ENCODE assay signal across 17 mouse cellular contexts in genomic region chr4:66031320-66031870, GRCm38 (mm10).
DNase-seq lines count a peak whose midpoint lies in the region; ATAC-seq and TF ChIP-seq lines count a peak whose summit lies in the region.
"Had no signal": no experiment of that assay in that cellular context is flagged by ENCODE, and none has a peak within 500 bp of the region (broad histone marks: within the 10 kb centered on the region; RNA-seq: fewer than 3 reads in every experiment).

No protein-coding gene starts in this region.

- no peaks in the 10 kb centered on the region for H3K9me3 ChIP-seq in kidney, postnatal 0 days (replicated peaks; ENCODE audit: low read length)
- no peaks in the 10 kb centered on the region for H3K9me3 ChIP-seq in hindbrain, embryonic 16.5 days (ENCODE audit: control insufficient read depth, low read length)
- H3K9me3 ChIP-seq in neural tube, embryonic 12.5 days = no peaks in the 10 kb centered on the region
- H3K9me3 ChIP-seq in liver, embryonic 12.5 days (replicated peaks) = no peaks in the 10 kb centered on the region
- H3K9me3 ChIP-seq: limb, embryonic 15.5 days had no signal

- no peak for TF ChIP-seq CTCF in kidney, postnatal 0 days (IDR thresholded peaks at IDR 0.05; ENCODE audit: low read depth)

- H3K4me2 ChIP-seq in kidney, postnatal 0 days (ENCODE audit: low read length) = no peak overlapping the region
- no peak overlapping the region for H3K4me2 ChIP-seq in hindbrain, embryonic 16.5 days (ENCODE audit: low read length)
- 0 out of 2 replicates have a peak overlapping the region, but pooled peaks have one; percentile 1 for H3K4me2 ChIP-seq in neural tube, embryonic 12.5 days (replicated peaks)
- H3K4me2 ChIP-seq in liver, embryonic 12.5 days = no peak overlapping the region
- H3K4me2 ChIP-seq: limb, embryonic 15.5 days had no signal

- no peak overlapping the region for H3K4me3 ChIP-seq in kidney, postnatal 0 days (replicated peaks; ENCODE audit: low read depth, low read length)
- H3K4me3 ChIP-seq in hindbrain, embryonic 16.5 days (ENCODE audit: low read length) = no peak overlapping the region
- no peak overlapping the region for H3K4me3 ChIP-seq in neural tube, embryonic 12.5 days
- no peak overlapping the region for H3K4me3 ChIP-seq in liver, embryonic 12.5 days
- H3K4me3 ChIP-seq: erythroblast, embryonic 14.5 days; limb, embryonic 15.5 days; myocyte had no signal

- DNase-seq in embryo, embryonic 10 days (ENCODE audit: low spot score) = peak; percentile 10
- no peak for DNase-seq in embryo, embryonic 11 days
- peak; percentile 16 for DNase-seq in kidney, postnatal 0 days (ENCODE audit: low spot score)
- no peak for DNase-seq in kidney, adult 8-10 months
- no peak for DNase-seq in yolk sac, embryonic 10.5 days (ENCODE audit: low spot score)
- DNase-seq: adrenal gland, postnatal 10 days; cerebellum, adult 9-10 months; layer of hippocampus, adult 9-11 months; lung, adult 18-20 months; thymus, adult 18-20 months had no signal

- no peaks in the 10 kb centered on the region for H3K27me3 ChIP-seq in kidney, postnatal 0 days (ENCODE audit: insufficient read depth, low read length)
- H3K27me3 ChIP-seq in hindbrain, embryonic 16.5 days (replicated peaks; ENCODE audit: control insufficient read depth, insufficient read depth, low read length) = no peaks in the 10 kb centered on the region
- no peaks in the 10 kb centered on the region for H3K27me3 ChIP-seq in neural tube, embryonic 12.5 days (replicated peaks)
- no peaks in the 10 kb centered on the region for H3K27me3 ChIP-seq in liver, embryonic 12.5 days (replicated peaks)
- H3K27me3 ChIP-seq: CH12.LX; limb, embryonic 15.5 days had no signal

- H3K9ac ChIP-seq in kidney, postnatal 0 days (ENCODE audit: low read depth, low read length) = no peak overlapping the region
- no peak overlapping the region for H3K9ac ChIP-seq in hindbrain, embryonic 16.5 days (ENCODE audit: low read depth, low read length)
- H3K9ac ChIP-seq in neural tube, embryonic 12.5 days = no peak overlapping the region
- H3K9ac ChIP-seq in liver, embryonic 12.5 days = no peak overlapping the region
- H3K9ac ChIP-seq: limb, embryonic 15.5 days had no signal

- 25% methylated on average over 9 of the region's 9 CpGs for WGBS in kidney, postnatal 0 days
- 42% methylated on average over 9 of the region's 9 CpGs for WGBS in hindbrain, embryonic 16.5 days
- WGBS in neural tube, embryonic 12.5 days = 58% methylated on average over 9 of the region's 9 CpGs
- WGBS in liver, embryonic 12.5 days (ENCODE audit: insufficient replicate concordance) = 65% methylated on average over 9 of the region's 9 CpGs

- ATAC-seq in kidney, postnatal 0 days (replicated peaks; ENCODE audit: low FRiP score, low read depth) = no peak
- ATAC-seq in hindbrain, embryonic 16.5 days = 0 out of 2 replicates have a peak, but pooled peaks have one; percentile 20
- peak; percentile 60; the same call in 1 of the 2 replicates for ATAC-seq in neural tube, embryonic 12.5 days (ENCODE audit: low FRiP score, low read depth)
- ATAC-seq in liver, embryonic 12.5 days = no peak

- no peaks in the 10 kb centered on the region for H3K4me1 ChIP-seq in kidney, postnatal 0 days (replicated peaks; ENCODE audit: insufficient read depth, low read length)
- H3K4me1 ChIP-seq in hindbrain, embryonic 16.5 days (ENCODE audit: control insufficient read depth, insufficient read depth, low read depth, low read length) = no peaks in the 10 kb centered on the region
- H3K4me1 ChIP-seq in neural tube, embryonic 12.5 days = no peaks in the 10 kb centered on the region
- no peaks in the 10 kb centered on the region for H3K4me1 ChIP-seq in liver, embryonic 12.5 days
- H3K4me1 ChIP-seq: limb, embryonic 15.5 days had no signal

- no peaks in the 10 kb centered on the region for H3K36me3 ChIP-seq in kidney, postnatal 0 days (ENCODE audit: insufficient read depth, low read length)
- H3K36me3 ChIP-seq in hindbrain, embryonic 16.5 days (ENCODE audit: control insufficient read depth, insufficient read depth, low read length) = no peaks in the 10 kb centered on the region
- no peaks in the 10 kb centered on the region for H3K36me3 ChIP-seq in neural tube, embryonic 12.5 days
- H3K36me3 ChIP-seq in liver, embryonic 12.5 days = no peaks in the 10 kb centered on the region
- H3K36me3 ChIP-seq: limb, embryonic 15.5 days had no signal

- H3K27ac ChIP-seq in kidney, postnatal 0 days = no peak overlapping the region
- H3K27ac ChIP-seq in hindbrain, embryonic 16.5 days (ENCODE audit: low read depth, low read length) = no peak overlapping the region
- H3K27ac ChIP-seq in neural tube, embryonic 12.5 days = no peak overlapping the region
- no peak overlapping the region for H3K27ac ChIP-seq in liver, embryonic 12.5 days
- H3K27ac ChIP-seq: limb, embryonic 15.5 days had no signal

Comparison
In these comparisons a context has a peak if more than half of its experiments do, and no peak if none do; other contexts are left out.
1. DNase-seq: peak in embryo, embryonic 10 days (single experiment) and kidney, postnatal 0 days (single experiment); none in embryo, embryonic 11 days (single experiment), kidney, adult 8-10 months (0 of 2) and yolk sac, embryonic 10.5 days (single experiment).
2. ATAC-seq: peak in hindbrain, embryonic 16.5 days (single experiment) and neural tube, embryonic 12.5 days (single experiment); none in kidney, postnatal 0 days (single experiment) and liver, embryonic 12.5 days (single experiment).